Mouse (Mus musculus): ENCODE results near the gene Fndc4. TPM values are rescaled to one million over a fixed set of nuclear protein-coding genes. Genes with fewer than 3 reads are reported as not detected.

Fndc4 gene
- polyA plus RNA-seq, 1 experiment from 2014 or later: 64.3 TPM

DNA sequence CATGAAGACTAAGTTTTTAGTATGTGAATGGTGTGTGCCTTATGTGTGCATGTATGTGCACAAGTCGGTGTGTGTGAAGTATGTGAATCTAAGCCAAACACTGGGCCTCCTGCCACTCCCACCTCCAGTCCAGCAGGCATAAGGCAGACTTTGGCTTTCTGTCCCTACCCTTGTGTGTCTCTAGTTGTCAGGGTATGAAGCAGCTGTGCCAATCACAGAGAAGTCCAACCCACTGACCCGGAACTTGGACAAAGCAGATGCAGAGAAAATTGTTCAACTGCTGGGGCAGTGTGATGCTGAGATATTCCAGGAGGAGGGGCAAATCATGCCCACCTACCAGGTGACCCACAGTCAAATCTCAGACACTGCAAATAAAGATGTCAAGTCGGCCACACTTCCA, 2.1 kb upstream of the Fndc4 start:
- 84% methylated on average over 3 of the region's 3 CpGs for WGBS
- no peak overlapping the region for H3K4me3 ChIP-seq (ENCODE audit: low read depth, low read length)
- H3K27ac ChIP-seq (replicated peaks; ENCODE audit: low read depth, low read length): no peak overlapping the region
- peaks cover 7% of the 10 kb centered on the region for H3K4me1 ChIP-seq (ENCODE audit: control insufficient read depth, insufficient read depth, low read length)
- no peak for DNase-seq (ENCODE audit: low spot score)
- H3K9ac ChIP-seq (ENCODE audit: low read length): no peak overlapping the region
- H3K4me2 ChIP-seq (ENCODE audit: low read depth, severe bottlenecking): no peak overlapping the region
- no peaks in the 10 kb centered on the region for H3K9me3 ChIP-seq (ENCODE audit: control insufficient read depth, low read length)
- peaks cover 6% of the 10 kb centered on the region; the same call in 1 of the 2 replicates for H3K36me3 ChIP-seq (ENCODE audit: control insufficient read depth, insufficient read depth, low read length)
- no peak for ATAC-seq (ENCODE audit: insufficient number of reproducible peaks, low FRiP score, low TSS enrichment, low read depth)
- H3K27me3 ChIP-seq (ENCODE audit: control insufficient read depth, insufficient read depth, low read length): no peaks in the 10 kb centered on the region

DNA sequence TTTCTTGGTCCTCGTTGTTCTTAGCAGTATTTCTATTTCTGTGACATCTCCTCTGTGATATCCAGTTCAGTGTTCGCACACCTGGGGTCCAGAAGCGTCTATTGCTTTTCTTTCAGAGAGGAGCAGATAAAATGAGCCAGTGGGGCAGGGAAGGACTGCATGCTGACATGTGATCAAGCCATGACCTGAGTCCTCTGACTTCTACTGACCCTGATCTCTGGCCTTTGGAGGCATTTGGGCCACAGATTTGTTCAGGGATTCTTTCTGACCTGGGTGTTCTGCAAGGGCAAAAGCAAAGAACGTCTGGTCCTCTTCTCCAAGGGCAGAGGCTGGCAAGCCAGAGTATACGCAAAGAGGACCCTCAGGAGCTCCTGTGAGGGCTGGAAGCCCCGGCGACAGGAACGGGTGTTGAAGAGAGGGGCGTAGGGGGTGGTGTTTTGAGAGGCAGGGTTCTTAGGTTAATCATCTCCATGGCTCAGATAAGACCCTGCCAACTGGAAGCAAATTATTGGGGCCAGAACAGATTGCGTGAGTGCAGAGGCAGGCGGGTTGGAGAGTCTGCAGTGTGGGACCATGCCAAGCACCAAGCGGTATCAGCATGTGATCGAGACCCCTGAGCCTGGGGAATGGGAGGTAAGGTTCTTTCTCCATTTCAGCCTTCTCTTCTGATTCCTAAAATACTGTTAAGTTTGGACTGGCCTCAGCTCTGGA, 1.3 kb upstream of the Fndc4 start, which contains the start of gene Gckr:
Gene Gckr, plus strand, starts transcription at position 397 of the 711 bp plus-strand sequence.
- no peaks in the 10 kb centered on the region for H3K9me3 ChIP-seq (ENCODE audit: control insufficient read depth, low read length)
- no peak for ATAC-seq (ENCODE audit: insufficient number of reproducible peaks, low FRiP score, low TSS enrichment, low read depth)
- H3K27ac ChIP-seq (replicated peaks; ENCODE audit: low read depth, low read length): no peak within 1 kb of the TSS
- H3K4me2 ChIP-seq (ENCODE audit: low read depth, severe bottlenecking): peak within 1 kb of the TSS; percentile 75; the same call in 1 of the 2 replicates
- WGBS: 73% methylated on average over 13 of the region's 13 CpGs
- peaks cover 6% of the 10 kb centered on the region; the same call in 1 of the 2 replicates for H3K36me3 ChIP-seq (ENCODE audit: control insufficient read depth, insufficient read depth, low read length)
- no peak within 1 kb of the TSS for H3K9ac ChIP-seq (ENCODE audit: low read length)
- no peak within 1 kb of the TSS; the same call in 1 of the 2 replicates for H3K4me3 ChIP-seq (ENCODE audit: low read depth, low read length)
- H3K4me1 ChIP-seq (ENCODE audit: control insufficient read depth, insufficient read depth, low read length): peaks cover 7% of the 10 kb centered on the region
- DNase-seq (ENCODE audit: low spot score): no peak
- no peaks in the 10 kb centered on the region for H3K27me3 ChIP-seq (ENCODE audit: control insufficient read depth, insufficient read depth, low read length)

DNA sequence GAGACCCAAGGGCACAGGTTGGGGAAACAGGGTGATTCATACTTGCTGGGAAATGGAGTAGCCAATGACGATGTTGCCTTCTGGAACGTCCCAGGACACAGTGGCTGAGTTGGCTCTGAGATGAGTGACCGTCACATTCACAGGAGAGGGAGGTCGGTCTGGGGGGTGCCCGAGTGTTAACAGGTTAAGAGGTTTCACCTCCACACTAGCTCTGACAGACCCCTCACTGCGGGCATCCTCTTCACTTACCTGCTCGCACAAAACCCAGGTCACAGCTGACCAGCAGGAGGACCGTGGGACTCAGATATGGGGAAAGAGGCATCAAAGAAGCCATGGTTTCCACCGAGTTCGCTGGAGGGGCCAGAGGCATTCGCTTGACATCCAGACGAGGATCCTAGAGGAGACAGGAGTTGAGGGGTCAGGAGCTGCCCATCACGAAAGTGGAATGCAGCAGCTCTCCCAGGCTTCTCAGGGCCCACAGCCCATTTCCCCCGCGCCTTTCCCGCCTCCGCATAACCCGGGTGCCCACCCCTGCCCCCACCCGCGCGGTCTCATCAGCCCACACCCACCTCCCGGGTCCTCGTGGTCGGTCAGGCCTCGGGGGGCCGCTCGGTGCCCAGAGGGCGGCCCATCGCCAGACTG, 795 bp downstream of the Fndc4 start:
- peak overlapping the region; percentile 88 for H3K9ac ChIP-seq (ENCODE audit: low read length)
- H3K9me3 ChIP-seq (ENCODE audit: control insufficient read depth, low read length): no peaks in the 10 kb centered on the region
- 0 out of 2 replicates have a peak, but pooled peaks have one; percentile 28 for ATAC-seq (ENCODE audit: insufficient number of reproducible peaks, low FRiP score, low TSS enrichment, low read depth)
- H3K36me3 ChIP-seq (ENCODE audit: control insufficient read depth, insufficient read depth, low read length): peaks cover 6% of the 10 kb centered on the region; the same call in 1 of the 2 replicates
- peak overlapping the region; percentile 73 for H3K4me3 ChIP-seq (ENCODE audit: low read depth, low read length)
- no peaks in the 10 kb centered on the region for H3K27me3 ChIP-seq (ENCODE audit: control insufficient read depth, insufficient read depth, low read length)
- H3K27ac ChIP-seq (replicated peaks; ENCODE audit: low read depth, low read length): peak overlapping the region; percentile 63; the same call in 1 of the 2 replicates
- H3K4me2 ChIP-seq (ENCODE audit: low read depth, severe bottlenecking): peak overlapping the region; percentile 75
- H3K4me1 ChIP-seq (ENCODE audit: control insufficient read depth, insufficient read depth, low read length): peaks cover 10% of the 10 kb centered on the region
- peak; percentile 47 for DNase-seq (ENCODE audit: low spot score)
- 6% methylated on average over 29 of the region's 29 CpGs for WGBS

DNA sequence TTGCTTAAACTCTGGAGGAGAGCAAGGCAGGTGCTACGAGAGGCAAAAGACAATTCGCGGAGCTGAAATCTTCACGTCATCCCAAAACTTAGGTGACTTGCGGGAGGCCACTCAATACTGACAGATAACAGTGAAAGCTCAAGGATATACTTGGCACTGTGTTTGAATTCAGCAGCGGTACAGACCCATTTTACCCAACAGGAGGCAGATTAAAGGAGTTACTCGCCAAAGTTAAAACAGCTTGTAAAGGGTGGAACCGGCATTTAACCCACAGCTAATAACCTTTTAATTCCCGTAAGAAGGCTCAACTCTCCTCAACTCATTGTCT, 4.6 kb downstream of the Fndc4 start:
- H3K27ac ChIP-seq (replicated peaks; ENCODE audit: low read depth, low read length): peak overlapping the region; percentile 72; the same call in 1 of the 2 replicates
- peaks cover 6% of the 10 kb centered on the region; the same call in 1 of the 2 replicates for H3K36me3 ChIP-seq (ENCODE audit: control insufficient read depth, insufficient read depth, low read length)
- H3K4me3 ChIP-seq (ENCODE audit: low read depth, low read length): peak overlapping the region; percentile 38
- DNase-seq (ENCODE audit: low spot score): no peak
- WGBS: 3% methylated on average over 9 of the region's 9 CpGs
- ATAC-seq (ENCODE audit: insufficient number of reproducible peaks, low FRiP score, low TSS enrichment, low read depth): peak; percentile 8; the same call in 1 of the 2 replicates
- H3K4me2 ChIP-seq (ENCODE audit: low read depth, severe bottlenecking): peak overlapping the region; percentile 67
- H3K4me1 ChIP-seq (ENCODE audit: control insufficient read depth, insufficient read depth, low read length): peaks cover 10% of the 10 kb centered on the region
- H3K9ac ChIP-seq (ENCODE audit: low read length): peak overlapping the region; percentile 49; the same call in 1 of the 2 replicates
- H3K27me3 ChIP-seq (ENCODE audit: control insufficient read depth, insufficient read depth, low read length): no peaks in the 10 kb centered on the region
- no peaks in the 10 kb centered on the region for H3K9me3 ChIP-seq (ENCODE audit: control insufficient read depth, low read length)

DNA sequence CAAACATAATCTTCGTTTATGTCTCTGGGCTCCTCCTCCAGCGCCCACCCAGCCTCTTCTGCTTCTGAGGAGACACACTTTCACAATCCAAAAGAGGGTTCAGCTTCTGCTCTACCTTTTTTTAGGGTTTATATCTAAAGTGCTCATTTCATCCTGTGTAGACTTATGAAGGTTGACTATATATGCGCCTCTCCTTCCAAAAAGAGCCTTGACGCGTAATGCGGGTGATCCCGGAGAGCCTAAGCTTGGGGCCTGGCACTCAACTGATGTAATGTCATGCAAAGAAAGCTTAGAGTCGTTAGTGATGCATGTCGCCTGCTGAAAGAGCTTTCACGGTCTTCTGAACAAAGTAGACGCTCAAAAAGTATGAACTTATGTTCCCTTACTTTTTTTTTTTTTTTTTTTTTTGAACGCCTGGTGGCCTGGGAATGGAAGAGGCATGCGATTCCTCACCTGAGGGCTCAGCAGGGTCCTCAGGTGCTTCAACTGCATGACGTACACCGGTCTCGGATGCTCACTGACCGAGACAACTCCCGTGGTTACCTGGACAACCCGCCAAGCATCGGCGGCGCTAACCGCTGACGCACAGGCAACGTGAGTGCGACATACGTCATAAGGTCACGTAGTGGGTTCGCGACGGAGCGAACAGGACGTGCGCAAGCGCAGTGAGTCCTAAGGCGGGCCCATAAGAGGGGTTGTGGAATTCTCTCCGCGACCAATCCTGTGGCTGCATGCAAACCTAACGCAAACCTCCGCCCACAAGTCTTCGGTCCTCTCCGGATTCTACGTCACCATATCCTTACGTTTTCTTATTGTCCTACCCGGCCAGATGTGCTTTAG, 5.1 kb downstream of the Fndc4 start, which contains the start of gene Ift172:
Gene Ift172, minus strand, starts transcription at position 596 of the 840 bp plus-strand sequence.
- DNase-seq (ENCODE audit: low spot score) (peak; percentile 96), ATAC-seq (ENCODE audit: insufficient number of reproducible peaks, low FRiP score, low TSS enrichment, low read depth) (peak; percentile 93)
- H3K4me1 ChIP-seq (ENCODE audit: control insufficient read depth, insufficient read depth, low read length): peaks cover 10% of the 10 kb centered on the region
- peak within 1 kb of the TSS; percentile 51 for H3K9ac ChIP-seq (ENCODE audit: low read length)
- H3K9me3 ChIP-seq (ENCODE audit: control insufficient read depth, low read length): no peaks in the 10 kb centered on the region
- peaks cover 8% of the 10 kb centered on the region; the same call in 1 of the 2 replicates for H3K36me3 ChIP-seq (ENCODE audit: control insufficient read depth, insufficient read depth, low read length)
- H3K4me2 ChIP-seq (ENCODE audit: low read depth, severe bottlenecking): peak within 1 kb of the TSS; percentile 67
- peak within 1 kb of the TSS; percentile 38 for H3K4me3 ChIP-seq (ENCODE audit: low read depth, low read length)
- 3% methylated on average over 45 of the region's 45 CpGs for WGBS
- H3K27ac ChIP-seq (replicated peaks; ENCODE audit: low read depth, low read length): peak within 1 kb of the TSS; percentile 72; the same call in 1 of the 2 replicates
- H3K27me3 ChIP-seq (ENCODE audit: control insufficient read depth, insufficient read depth, low read length): no peaks in the 10 kb centered on the region

DNA sequence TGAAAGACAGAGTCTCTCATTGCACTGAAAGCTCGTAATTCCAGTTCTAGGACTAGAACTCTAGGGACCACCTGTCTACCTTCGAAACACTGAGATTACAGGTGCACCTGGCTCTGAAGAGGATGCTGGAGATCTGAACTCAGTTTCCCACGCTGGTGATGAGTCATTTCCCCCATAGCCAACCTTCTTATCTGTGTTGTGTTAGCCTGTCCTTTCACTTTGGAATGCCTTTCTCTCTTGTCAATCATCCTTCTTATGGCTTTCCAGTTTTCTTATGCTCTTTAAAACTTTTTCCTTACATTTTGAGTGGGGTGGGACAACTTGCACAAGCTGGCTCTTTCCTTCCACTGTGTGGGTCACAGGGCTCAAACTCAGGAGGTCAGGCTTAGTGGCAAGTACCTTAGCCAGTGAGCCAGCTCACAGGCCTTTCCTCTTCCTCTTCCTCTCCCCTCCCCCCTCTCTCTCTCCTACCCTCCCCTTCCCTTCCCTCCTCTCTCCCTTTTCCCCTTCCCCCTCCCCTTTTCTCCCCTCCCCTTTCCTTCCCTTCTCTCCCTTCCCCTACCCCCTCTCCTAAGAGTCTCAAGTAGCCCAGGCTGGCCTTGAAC, 6.2 kb downstream of the Fndc4 start:
- 84% methylated on average over 3 of the region's 3 CpGs for WGBS
- ATAC-seq (ENCODE audit: insufficient number of reproducible peaks, low FRiP score, low TSS enrichment, low read depth): no peak

DNA sequence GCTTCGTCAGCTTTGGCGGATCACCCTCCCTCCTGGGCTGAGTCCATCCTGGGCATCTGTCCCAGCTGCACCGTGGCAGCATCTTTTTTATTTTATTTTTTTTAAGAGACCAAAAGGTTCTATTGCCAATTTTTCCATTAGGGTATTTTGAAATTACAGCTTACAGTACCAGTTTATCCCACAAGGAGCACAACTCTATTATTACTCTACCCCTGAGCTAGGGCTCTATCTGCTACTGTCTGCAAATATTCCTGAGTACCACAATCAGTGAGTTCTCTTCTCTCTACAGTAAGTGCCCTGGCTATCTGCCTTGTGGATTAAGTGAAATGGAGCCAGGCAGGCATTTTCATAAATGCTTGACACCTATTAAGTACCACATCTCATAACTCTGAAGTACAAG, 7.2 kb downstream of the Fndc4 start:
- Histone ChIP-seq H3K4me3 (ENCODE audit: low read depth, low read length) (no peak overlapping the region), H3K27ac (replicated peaks; ENCODE audit: low read depth, low read length) (no peak overlapping the region), H3K9ac (ENCODE audit: low read length) (no peak overlapping the region), H3K36me3 (ENCODE audit: control insufficient read depth, insufficient read depth, low read length) (peaks cover 7% of the 10 kb centered on the region; the same call in 1 of the 2 replicates), H3K9me3 (ENCODE audit: control insufficient read depth, low read length) (no peaks in the 10 kb centered on the region), H3K27me3 (ENCODE audit: control insufficient read depth, insufficient read depth, low read length) (no peaks in the 10 kb centered on the region), H3K4me1 (ENCODE audit: control insufficient read depth, insufficient read depth, low read length) (0 out of 2 replicates have a peak, but pooled peaks cover 3% of the 10 kb centered on the region), H3K4me2 (ENCODE audit: low read depth, severe bottlenecking) (no peak overlapping the region)
- DNase-seq (ENCODE audit: low spot score) (no peak), ATAC-seq (ENCODE audit: insufficient number of reproducible peaks, low FRiP score, low TSS enrichment, low read depth) (no peak)
- WGBS: 77% methylated on average over 3 of the region's 3 CpGs

More for the DNA sequence above, 6.2 kb downstream of the Fndc4 start:
- H3K4me2 ChIP-seq (ENCODE audit: low read depth, severe bottlenecking): peak overlapping the region; percentile 67
- H3K4me1 ChIP-seq (ENCODE audit: control insufficient read depth, insufficient read depth, low read length): peaks cover 7% of the 10 kb centered on the region
- no peak overlapping the region for H3K9ac ChIP-seq (ENCODE audit: low read length)
- H3K36me3 ChIP-seq (ENCODE audit: control insufficient read depth, insufficient read depth, low read length): peaks cover 8% of the 10 kb centered on the region; the same call in 1 of the 2 replicates
- H3K4me3 ChIP-seq (ENCODE audit: low read depth, low read length): peak overlapping the region; percentile 38
- no peaks in the 10 kb centered on the region for H3K9me3 ChIP-seq (ENCODE audit: control insufficient read depth, low read length)
- no peaks in the 10 kb centered on the region for H3K27me3 ChIP-seq (ENCODE audit: control insufficient read depth, insufficient read depth, low read length)
- no peak overlapping the region for H3K27ac ChIP-seq (replicated peaks; ENCODE audit: low read depth, low read length)
- no peak for DNase-seq (ENCODE audit: low spot score)

Data from limb, embryonic 11.5 days (tissue).